Mouse (Mus musculus) embryonic facial prominence, embryonic 11.5 days (tissue): Measurements from ENCODE around the gene Snx1. TPM values are rescaled to one million over a fixed set of nuclear protein-coding genes. Genes with fewer than 3 reads are reported as not detected.
A peak's percentile ranks its signal among the peaks of the same experiment; 100 is the strongest.

Experiments
- ATAC-seq: fragments of 200-750 bp; cut with Nextera tagmentation; replicated peaks from 2 replicates; pipeline ENCODE4 v1.8.0; 2017; ENCODE audit warnings: low read depth; ENCODE audit not compliant: insufficient number of reproducible peaks, low FRiP score, low TSS enrichment
- DNase-seq: peaks from one replicate; pipeline ENCODE4 v3.0.0-alpha.2; 2015; ENCODE audit warnings: low spot score
- H3K27ac ChIP-seq: fragments of 300-500 bp; sonication (generic); replicated peaks from 2 replicates; pipeline ENCODE4 v1.5.1; 2014; ENCODE audit warnings: mild to moderate bottlenecking, low read depth, low read length, control low read depth
- H3K27me3 ChIP-seq: fragments of 300-500 bp; sonication (generic); 2 replicates; pipeline ENCODE4 v1.6.1; 2014; ENCODE audit warnings: mild to moderate bottlenecking, low read length, moderate library complexity, mixed read lengths; ENCODE audit not compliant: control insufficient read depth, insufficient read depth
- H3K36me3 ChIP-seq: fragments of 300-500 bp; sonication (generic); replicated peaks from 2 replicates; pipeline ENCODE4 v1.6.1; 2014; ENCODE audit warnings: low read depth, mild to moderate bottlenecking, low read length, moderate library complexity, mixed read lengths; ENCODE audit not compliant: control insufficient read depth, insufficient read depth
- H3K4me1 ChIP-seq: fragments of 300-500 bp; sonication (generic); 2 replicates; pipeline ENCODE4 v1.6.1; 2014; ENCODE audit warnings: low read length, mixed read lengths; ENCODE audit not compliant: control insufficient read depth, insufficient read depth
- H3K4me2 ChIP-seq: fragments of 300-500 bp; sonication (generic); 2 replicates; pipeline ENCODE4 v1.6.1; 2014; ENCODE audit warnings: low read depth, mild to moderate bottlenecking, control low read depth, low read length, moderate library complexity
- H3K4me3 ChIP-seq: fragments of 300-500 bp; sonication (generic); 2 replicates; pipeline ENCODE4 v1.5.1; 2014; ENCODE audit warnings: low read depth, low read length, control low read depth
- H3K9ac ChIP-seq: fragments of 300-500 bp; sonication (generic); replicated peaks from 2 replicates; pipeline ENCODE4 v1.6.1; 2014; ENCODE audit warnings: mild to moderate bottlenecking, control low read depth, low read length
- H3K9me3 ChIP-seq: fragments of 300-500 bp; sonication (generic); replicated peaks from 2 replicates; pipeline ENCODE4 v1.6.1; 2016; ENCODE audit warnings: mild to moderate bottlenecking, low read length, inconsistent platforms, mixed read lengths; ENCODE audit not compliant: control insufficient read depth
- WGBS: fragments of 180-500 bp; shearing (Covaris S2); extraction: QIAGEN DNeasy Blood & Tissue Kit; methylation state at CpG from one replicate; pipeline ENCODE4 v1.1.7; 2014; 5-methylcytosine and 5-hydroxymethylcytosine counted together
- polyA plus RNA-seq: library from polyadenylated mRNA; unstranded; fragments of >200 nt; fragmentation: Nextera tagmentation; extraction: Ambion mirVana; gene quantifications from 2 replicates; pipeline ENCODE4 v1.2.1, GENCODE M21; 2014

Snx1 gene
- 144 and 148 TPM in 2 replicates for polyA plus RNA-seq

DNA sequence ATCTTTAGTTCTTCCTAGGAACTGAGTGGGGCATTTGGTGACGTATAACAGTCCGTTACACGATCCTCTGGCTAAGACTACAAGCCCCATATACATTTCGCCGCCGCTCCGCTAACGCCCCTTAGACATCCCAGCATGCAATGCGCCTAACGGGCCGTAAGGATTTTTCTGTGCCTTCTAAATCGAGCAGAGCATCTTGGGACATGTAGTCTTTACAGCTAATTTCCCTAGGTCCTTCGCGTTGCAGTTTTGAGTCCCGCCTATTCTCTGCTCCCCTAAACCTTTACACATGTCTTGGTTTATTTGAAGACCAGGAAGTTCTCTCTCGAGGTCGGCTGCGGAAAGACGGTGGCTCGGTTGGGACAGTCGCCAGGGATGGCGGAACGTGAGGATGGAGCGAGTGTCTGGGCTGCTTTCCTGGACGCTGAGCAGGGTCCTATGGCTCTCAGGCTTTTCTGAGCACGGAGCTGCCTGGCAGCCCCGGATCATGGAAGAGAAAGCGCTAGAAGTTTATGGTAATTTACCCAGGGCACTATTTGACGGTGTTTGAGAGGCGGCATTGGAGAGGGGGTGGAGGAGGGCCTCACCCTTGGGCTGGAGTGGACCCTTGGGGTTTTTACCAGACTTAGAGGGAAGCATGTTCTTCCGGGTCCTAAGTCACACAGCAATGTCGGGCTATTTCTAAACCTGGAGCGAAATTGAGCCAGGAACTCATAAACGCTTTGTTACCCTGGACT lies at the start of gene Snx1, which contains the start of gene Ciao2a:
Gene Snx1, minus strand, starts transcription at position 132 of the 737 bp plus-strand sequence.
Gene Ciao2a, plus strand, starts transcription at position 156 of the 737 bp plus-strand sequence.
- WGBS = 2% methylated on average over 34 of the region's 34 CpGs
- Histone ChIP-seq H3K36me3 (no peaks in the 10 kb centered on the region), H3K4me3 (peak within 1 kb of the TSS; percentile 60), H3K27me3 (no peaks in the 10 kb centered on the region), H3K9ac (peak within 1 kb of the TSS; percentile 73), H3K4me2 (peak within 1 kb of the TSS; percentile 71), H3K9me3 (no peaks in the 10 kb centered on the region), H3K4me1 (no peaks in the 10 kb centered on the region), H3K27ac (0 out of 2 replicates have a peak within 1 kb of the TSS, but pooled peaks have one; percentile 48)
- ATAC-seq (peak; percentile 71), DNase-seq (peak; percentile 99)

DNA sequence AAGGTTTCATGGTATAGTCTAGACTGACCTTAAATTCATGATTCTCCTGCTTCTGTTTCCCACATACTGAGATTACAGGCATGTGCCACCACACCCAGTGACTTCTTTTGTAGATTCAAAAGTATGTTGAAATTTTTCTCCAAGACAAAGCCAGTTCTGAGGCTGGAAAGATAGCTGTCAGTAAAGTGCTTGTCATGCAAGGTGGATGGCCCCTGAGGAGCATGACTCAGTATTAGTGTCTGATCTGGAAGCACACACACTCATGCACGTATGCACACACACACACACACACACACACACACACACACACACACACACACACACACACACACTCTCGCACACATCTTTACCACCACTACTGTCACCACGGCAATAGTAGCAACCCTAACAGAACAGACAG lies 48.6 kb upstream of the Snx1 start:
- WGBS = 85% methylated on average over 3 of the region's 3 CpGs
- no peak overlapping the region for H3K4me2 ChIP-seq
- H3K9me3 ChIP-seq = no peaks in the 10 kb centered on the region
- DNase-seq (no peak), ATAC-seq (no peak)
- H3K27me3 ChIP-seq = no peaks in the 10 kb centered on the region
- no peak overlapping the region for H3K4me3 ChIP-seq
- H3K27ac ChIP-seq = no peak overlapping the region
- no peaks in the 10 kb centered on the region for H3K36me3 ChIP-seq
- no peaks in the 10 kb centered on the region for H3K4me1 ChIP-seq
- no peak overlapping the region for H3K9ac ChIP-seq

DNA sequence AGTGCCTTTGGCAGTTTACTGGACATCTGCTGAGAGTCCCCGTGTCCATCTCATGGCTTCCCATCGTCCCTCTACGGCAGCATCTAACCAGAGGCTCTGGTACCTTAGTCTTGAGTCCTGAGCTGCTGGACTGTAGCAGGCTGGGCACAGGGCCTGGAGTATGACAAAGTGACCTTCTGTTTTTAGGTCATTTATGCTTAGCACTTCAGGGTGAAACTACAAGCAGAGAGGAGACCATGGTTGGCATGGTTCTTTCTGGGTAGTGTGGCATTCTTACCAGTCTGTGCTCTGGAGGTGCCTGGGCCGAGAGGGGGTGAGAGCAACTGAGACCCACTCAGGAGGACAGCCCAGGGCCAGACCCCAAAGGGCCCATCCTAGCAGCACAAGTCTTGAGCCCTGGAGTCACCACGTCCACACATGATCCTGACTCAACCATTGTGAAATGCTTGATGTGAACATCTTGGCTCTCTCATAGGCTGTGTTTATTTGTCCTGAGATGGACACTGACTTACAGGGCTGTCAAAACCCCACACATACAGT lies 47.0 kb upstream of the Snx1 start:
- H3K4me3 ChIP-seq = no peak overlapping the region
- DNase-seq = no peak
- H3K4me1 ChIP-seq = no peaks in the 10 kb centered on the region
- H3K27ac ChIP-seq = no peak overlapping the region
- H3K36me3 ChIP-seq = no peaks in the 10 kb centered on the region
- H3K9me3 ChIP-seq = no peaks in the 10 kb centered on the region
- no peak overlapping the region for H3K4me2 ChIP-seq
- H3K27me3 ChIP-seq = no peaks in the 10 kb centered on the region
- WGBS = 92% methylated on average over 5 of the region's 5 CpGs
- no peak for ATAC-seq
- H3K9ac ChIP-seq = no peak overlapping the region

DNA sequence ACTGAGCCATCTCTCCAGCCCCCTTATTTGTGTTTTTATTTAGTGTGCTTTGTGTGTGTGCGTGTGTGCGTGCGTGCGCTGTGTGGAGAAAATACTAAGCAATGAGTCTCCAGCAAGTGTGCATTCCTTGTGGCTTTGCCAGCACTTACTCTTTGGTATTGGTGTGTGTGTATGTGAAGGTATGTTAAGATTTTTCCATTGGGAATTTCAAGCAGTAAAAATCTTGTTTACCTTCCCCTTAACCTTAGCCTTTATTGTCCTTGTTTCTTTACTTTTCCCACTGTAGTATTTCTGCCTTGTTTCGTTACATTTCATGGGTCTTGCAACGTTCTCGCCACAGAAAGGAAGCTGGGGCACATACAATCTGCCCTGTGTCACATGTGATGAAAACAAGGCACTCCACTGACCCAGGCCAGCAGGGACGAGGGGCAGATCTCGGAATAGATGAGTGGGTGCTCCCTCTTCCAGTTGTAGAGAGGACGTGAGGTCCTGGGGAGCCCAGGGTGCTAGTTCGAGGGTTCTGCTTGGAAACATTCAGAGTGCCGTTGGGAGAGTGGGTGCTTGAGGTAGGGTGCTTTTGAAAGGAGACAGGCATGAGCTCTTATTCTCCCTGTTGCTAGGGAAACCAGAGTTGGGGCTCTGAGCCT lies 45.0 kb upstream of the Snx1 start:
- Histone ChIP-seq H3K9ac (no peak overlapping the region), H3K36me3 (no peaks in the 10 kb centered on the region), H3K27ac (no peak overlapping the region), H3K4me3 (no peak overlapping the region), H3K4me2 (no peak overlapping the region), H3K4me1 (no peaks in the 10 kb centered on the region), H3K27me3 (no peaks in the 10 kb centered on the region), H3K9me3 (no peaks in the 10 kb centered on the region)
- no peak for ATAC-seq
- WGBS = 63% methylated on average over 12 of the region's 12 CpGs
- no peak for DNase-seq

DNA sequence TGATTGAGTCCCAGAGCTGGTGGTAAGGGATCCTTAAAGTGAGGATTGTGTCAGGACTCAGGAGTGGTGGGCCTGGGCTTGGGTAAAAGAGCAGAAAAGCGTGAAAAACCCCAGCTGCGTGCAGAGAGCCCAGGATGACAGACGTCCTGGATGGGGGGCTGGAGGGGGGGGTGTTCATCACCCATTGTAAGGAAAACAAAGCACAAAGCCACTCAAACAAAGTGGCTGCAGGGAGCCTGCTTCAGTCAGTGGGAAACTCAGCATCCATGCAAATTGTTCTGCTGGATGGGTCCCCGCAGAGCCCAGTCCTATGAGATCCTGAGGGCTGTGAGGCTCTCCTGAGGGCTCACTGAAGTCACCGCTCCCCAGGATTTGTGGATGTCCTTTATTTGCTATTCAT lies 44.1 kb upstream of the Snx1 start:
- no peak for DNase-seq
- no peaks in the 10 kb centered on the region for H3K36me3 ChIP-seq
- H3K4me2 ChIP-seq = no peak overlapping the region
- no peak overlapping the region for H3K9ac ChIP-seq
- H3K9me3 ChIP-seq = no peaks in the 10 kb centered on the region
- H3K27ac ChIP-seq = no peak overlapping the region
- no peaks in the 10 kb centered on the region for H3K27me3 ChIP-seq
- no peak overlapping the region for H3K4me3 ChIP-seq
- no peaks in the 10 kb centered on the region for H3K4me1 ChIP-seq
- no peak for ATAC-seq
- 29% methylated on average over 5 of the region's 5 CpGs for WGBS

DNA sequence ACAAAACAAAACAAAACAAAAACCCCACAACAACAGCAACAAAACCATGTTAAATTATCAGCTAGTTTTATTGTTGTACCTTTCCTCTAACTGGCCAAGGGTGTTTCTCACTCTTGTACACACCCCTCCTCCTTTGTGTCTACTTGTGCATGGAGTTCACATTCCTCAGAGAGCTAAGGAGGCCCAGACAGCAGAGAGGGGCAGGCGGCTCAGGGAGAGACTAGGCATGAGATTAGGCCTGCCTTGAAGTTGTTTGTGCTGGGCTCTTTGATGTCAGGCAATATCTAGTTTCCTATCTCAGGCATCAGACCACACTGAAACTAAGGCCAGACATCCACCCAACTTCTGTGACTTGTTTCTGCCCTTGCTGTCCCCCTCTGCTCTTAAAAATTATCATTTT lies 41.8 kb upstream of the Snx1 start:
- ATAC-seq (no peak), DNase-seq (peak; percentile 46)
- H3K36me3 ChIP-seq = no peaks in the 10 kb centered on the region
- 23% methylated on average over 1 of the region's 1 CpGs for WGBS
- no peaks in the 10 kb centered on the region for H3K4me1 ChIP-seq
- H3K4me3 ChIP-seq = no peak overlapping the region
- no peak overlapping the region for H3K4me2 ChIP-seq
- no peak overlapping the region for H3K9ac ChIP-seq
- H3K9me3 ChIP-seq = no peaks in the 10 kb centered on the region
- no peak overlapping the region for H3K27ac ChIP-seq
- no peaks in the 10 kb centered on the region for H3K27me3 ChIP-seq

DNA sequence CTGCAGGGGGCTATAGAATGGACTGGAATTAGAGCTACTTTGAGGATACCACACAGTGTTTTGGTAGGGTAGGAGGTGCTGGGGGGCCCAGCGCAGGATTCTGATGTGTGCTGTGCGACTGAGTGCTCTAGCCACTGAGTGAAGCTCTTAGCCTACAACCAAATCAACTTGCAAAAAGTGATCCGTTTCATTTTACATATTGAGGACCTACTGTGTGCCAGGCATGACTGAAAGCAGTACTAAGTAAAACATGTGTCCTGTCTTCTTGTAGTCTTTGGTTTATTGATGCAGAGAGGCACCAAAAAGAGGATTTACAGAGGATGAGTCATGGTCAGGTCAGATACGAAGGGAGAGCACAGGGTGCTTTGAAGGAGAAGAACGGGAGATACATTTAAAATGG lies 40.8 kb upstream of the Snx1 start:
- Histone ChIP-seq H3K27ac (no peak overlapping the region), H3K4me1 (no peaks in the 10 kb centered on the region), H3K9me3 (no peaks in the 10 kb centered on the region), H3K4me3 (no peak overlapping the region), H3K27me3 (no peaks in the 10 kb centered on the region), H3K4me2 (no peak overlapping the region), H3K36me3 (no peaks in the 10 kb centered on the region), H3K9ac (no peak overlapping the region)
- 87% methylated on average over 5 of the region's 5 CpGs for WGBS
- ATAC-seq = no peak
- no peak for DNase-seq

DNA sequence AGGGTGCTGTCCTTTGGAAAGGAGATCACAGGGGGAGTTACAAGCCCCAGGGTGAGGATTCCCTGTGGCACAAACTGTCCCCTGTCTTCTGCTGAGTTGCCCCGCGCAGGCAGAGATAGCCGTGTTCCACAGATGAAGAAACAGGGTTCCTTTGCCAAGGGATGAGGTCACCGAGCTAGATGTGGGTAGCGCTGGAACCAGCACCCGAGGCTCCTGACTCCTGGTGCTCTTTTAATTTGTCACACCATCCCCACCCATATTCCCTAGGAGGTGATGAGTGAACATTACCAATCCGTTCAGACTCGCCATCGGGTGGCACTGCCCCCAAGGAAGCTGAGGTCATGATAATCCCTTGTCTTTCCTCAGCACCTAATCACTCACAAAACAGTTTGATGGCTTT lies 36.6 kb upstream of the Snx1 start:
- no peak overlapping the region for H3K9ac ChIP-seq
- H3K27ac ChIP-seq = no peak overlapping the region
- no peaks in the 10 kb centered on the region; the same call in 1 of the 2 replicates for H3K27me3 ChIP-seq
- H3K4me3 ChIP-seq = no peak overlapping the region
- no peaks in the 10 kb centered on the region for H3K4me1 ChIP-seq
- H3K4me2 ChIP-seq = no peak overlapping the region
- 89% methylated on average over 9 of the region's 9 CpGs for WGBS
- no peaks in the 10 kb centered on the region for H3K36me3 ChIP-seq
- H3K9me3 ChIP-seq = no peaks in the 10 kb centered on the region
- DNase-seq (no peak), ATAC-seq (no peak)
